Mouse (Mus musculus) left cerebral cortex, postnatal 4 days (tissue): ENCODE data around the gene Kcna10. TPM values are rescaled to one million over a fixed set of nuclear protein-coding genes. Genes with fewer than 3 reads are reported as not detected.

Experiments
- DNase-seq: peaks from one replicate; pipeline ENCODE4 v3.0.0-alpha.2; 2022
- intact Hi-C: fragments of 180-260 bp; cut with DNase I; formaldehyde crosslinking; loops from one replicate; pipeline ENCODE4 v1.15.1; 2025
- total RNA-seq, 2 experiments: library from RNA; stranded (reverse); gene quantifications; 2 replicates each; pipeline ENCODE4 v1.2.3; 2021

Kcna10 gene
- total RNA-seq, 2 experiments from 2014 or later, result 0.54 TPM; not detected in 1

- intact Hi-C loops, result no loop called here
Measured at GRCm38 (mm10) chr3:107201310-107202180, 18.7 kb downstream of the Kcna10 start.

GRCm38 (mm10) chr3:107204413-107204812, 21.6 kb downstream of the Kcna10 start:
- DNase-seq, result no peak
- intact Hi-C loops, result no loop called here

More at GRCm38 (mm10) chr3:107201310-107202180, 18.7 kb downstream of the Kcna10 start:
- no peak for DNase-seq

- no peak for DNase-seq
- intact Hi-C loops, result no loop called here
Measured at GRCm38 (mm10) chr3:107205170-107205569, 22.3 kb downstream of the Kcna10 start.

GRCm38 (mm10) chr3:107205994-107206393, 23.1 kb downstream of the Kcna10 start:
- intact Hi-C loops, result no loop called here
- peak; percentile 72 for DNase-seq

GRCm38 (mm10) chr3:107206490-107207150, 23.8 kb downstream of the Kcna10 start:
- no peak for DNase-seq
- intact Hi-C loops, result no loop called here

GRCm38 (mm10) chr3:107207625-107208253, 24.9 kb downstream of the Kcna10 start:
- DNase-seq, result no peak
- intact Hi-C loops, result no loop called here

- intact Hi-C loops, result no loop called here
Measured at GRCm38 (mm10) chr3:107214606-107215005, 31.8 kb downstream of the Kcna10 start.

GRCm38 (mm10) chr3:107216400-107217100, 33.7 kb downstream of the Kcna10 start:
- no peak for DNase-seq
- intact Hi-C loops, result no loop called here

More at GRCm38 (mm10) chr3:107214606-107215005, 31.8 kb downstream of the Kcna10 start:
- no peak for DNase-seq

- intact Hi-C loops, result no loop called here
Measured at GRCm38 (mm10) chr3:107217101-107217480, 34.2 kb downstream of the Kcna10 start.

GRCm38 (mm10) chr3:107218572-107218971, 35.7 kb downstream of the Kcna10 start:
- DNase-seq, result no peak
- intact Hi-C loops, result no loop called here

More at GRCm38 (mm10) chr3:107217101-107217480, 34.2 kb downstream of the Kcna10 start:
- DNase-seq, result no peak

GRCm38 (mm10) chr3:107221608-107222007, 38.8 kb downstream of the Kcna10 start, which contains the start of gene Cym:
Gene Cym (minus strand): TSS chr3:107221732.
- intact Hi-C loops, result no loop called here
- DNase-seq, result no peak

GRCm38 (mm10) chr3:107223230-107223629, 40.4 kb downstream of the Kcna10 start:
- no peak for DNase-seq
- intact Hi-C loops, result no loop called here

- intact Hi-C loops, result no loop called here
Measured at GRCm38 (mm10) chr3:107225820-107226219, 43.0 kb downstream of the Kcna10 start.

GRCm38 (mm10) chr3:107229221-107229620, 46.4 kb downstream of the Kcna10 start:
- DNase-seq, result no peak
- intact Hi-C loops, result no loop called here

More at GRCm38 (mm10) chr3:107225820-107226219, 43.0 kb downstream of the Kcna10 start:
- no peak for DNase-seq

- no peak for DNase-seq
- intact Hi-C loops, result loop anchor here (10.0 kb wide), 1 partner anchor 235 kb away; no protein-coding TSS in a partner anchor
Measured at GRCm38 (mm10) chr3:107229822-107230221, 47.0 kb downstream of the Kcna10 start.

- intact Hi-C loops, result loop anchor here (10.0 kb wide), 1 partner anchor 234 kb away; no protein-coding TSS in a partner anchor
- DNase-seq, result no peak
Measured at GRCm38 (mm10) chr3:107230527-107230926, 47.7 kb downstream of the Kcna10 start, which contains the start of gene A630076J17Rik. Gene A630076J17Rik (plus strand): TSS chr3:107230614.

- intact Hi-C loops, result loop anchor here (10.0 kb wide), 1 partner anchor 234 kb away; no protein-coding TSS in a partner anchor
- DNase-seq, result no peak
Measured at GRCm38 (mm10) chr3:107231202-107231601, 48.3 kb downstream of the Kcna10 start.

GRCm38 (mm10) chr3:107233351-107233813, 50.5 kb downstream of the Kcna10 start:
- peak; percentile 78 for DNase-seq
- intact Hi-C loops, result loop anchor here (10.0 kb wide), 1 partner anchor 231 kb away; no protein-coding TSS in a partner anchor

GRCm38 (mm10) chr3:107233945-107234344, 51.1 kb downstream of the Kcna10 start:
- no peak for DNase-seq
- intact Hi-C loops, result loop anchor here (10.0 kb wide), 1 partner anchor 231 kb away; no protein-coding TSS in a partner anchor

GRCm38 (mm10) chr3:107238051-107238450, 55.2 kb downstream of the Kcna10 start:
- intact Hi-C loops, result loop anchor here (5.0 to 10.0 kb wide), 2 partner anchors 34 to 227 kb away; no protein-coding TSS in a partner anchor

More at GRCm38 (mm10) chr3:107238051-107238450, 55.2 kb downstream of the Kcna10 start:
- DNase-seq, result no peak
